Mouse (Mus musculus) spleen, postnatal 14 days (tissue): ENCODE results near the gene Samd7.

Source experiments
- DNase-seq, 2 experiments: peaks; one replicate each; pipeline ENCODE4 v3.0.0; 2021 to 2022; ENCODE audit warnings: low spot score in 2 of 2

Gene Samd7

DNA sequence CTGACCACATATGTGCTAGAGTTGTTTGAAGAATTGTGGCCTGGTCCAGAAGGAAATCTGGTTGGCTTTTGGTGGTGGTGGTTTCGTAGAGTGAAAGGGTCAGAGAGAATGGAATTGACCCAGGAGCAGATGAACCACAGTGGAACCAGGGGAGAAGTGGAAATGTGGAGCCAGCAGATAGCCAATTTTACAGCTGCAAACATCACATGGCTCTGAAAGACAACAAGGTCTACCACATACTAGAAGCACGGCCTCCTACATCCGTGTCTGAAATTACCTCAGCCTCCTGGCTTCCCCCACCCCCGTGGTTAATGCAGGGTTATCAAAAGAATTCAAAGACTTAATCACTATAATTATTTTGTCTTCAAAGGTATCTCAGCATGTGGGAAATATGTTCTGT is 18.8 kb downstream of the Samd7 start:
- peak in 1 of 2 experiments; percentile 9 for DNase-seq

DNA sequence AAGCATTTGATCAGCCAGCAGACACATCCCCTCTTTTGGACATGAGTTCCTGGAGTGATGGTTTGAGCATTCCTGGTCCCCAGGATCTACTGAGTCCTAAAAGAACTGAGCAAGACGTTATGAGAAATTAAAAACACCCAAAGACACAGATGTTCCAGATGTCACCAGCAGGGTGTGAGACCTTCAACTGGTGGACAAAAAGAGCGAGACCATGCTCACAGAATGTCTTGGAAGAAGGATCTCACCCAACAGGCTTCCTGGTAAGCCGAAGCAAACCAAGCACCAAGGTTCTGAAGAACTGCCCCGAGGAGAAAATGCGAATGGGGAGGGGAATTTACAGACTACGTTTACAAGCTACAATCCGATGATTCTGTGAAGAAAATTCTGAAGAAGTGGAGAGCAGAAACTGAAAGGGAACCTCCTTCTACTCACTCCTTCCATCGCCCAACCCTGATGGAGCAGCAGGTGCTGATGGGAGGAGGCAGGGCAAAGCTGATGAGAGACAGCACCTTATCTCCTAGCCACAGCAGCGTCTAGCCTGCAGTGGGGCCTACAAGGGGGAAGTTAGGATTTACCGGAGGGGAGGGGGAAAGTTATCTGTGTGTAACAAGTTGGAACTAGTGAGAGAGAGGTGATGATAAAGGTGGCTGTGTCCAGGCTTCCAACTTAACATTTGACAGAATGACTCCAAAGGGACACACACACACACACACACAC is 19.4 kb downstream of the Samd7 start:
- DNase-seq: peak; percentile 60 to 69

DNA sequence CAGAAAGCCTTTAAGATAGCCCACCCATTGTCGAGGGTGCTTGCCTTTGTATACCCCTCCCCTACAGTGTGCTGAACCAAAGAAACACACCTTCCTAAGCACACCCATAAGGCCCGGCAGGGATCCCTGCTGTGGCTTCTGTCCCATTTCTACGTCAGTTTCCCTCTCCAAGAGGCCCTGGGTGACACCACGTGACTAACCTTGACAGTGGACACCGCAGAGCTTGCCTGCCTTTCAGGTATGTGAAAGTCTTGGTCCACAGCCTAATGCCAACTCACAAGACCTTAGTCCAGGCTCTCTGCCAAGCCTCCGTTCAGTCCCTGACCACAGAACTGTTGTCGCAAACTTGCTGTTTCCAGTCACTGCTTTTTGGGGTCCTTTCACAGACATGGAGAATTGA is 20.1 kb downstream of the Samd7 start:
- DNase-seq: peak; percentile 9 to 15

DNA sequence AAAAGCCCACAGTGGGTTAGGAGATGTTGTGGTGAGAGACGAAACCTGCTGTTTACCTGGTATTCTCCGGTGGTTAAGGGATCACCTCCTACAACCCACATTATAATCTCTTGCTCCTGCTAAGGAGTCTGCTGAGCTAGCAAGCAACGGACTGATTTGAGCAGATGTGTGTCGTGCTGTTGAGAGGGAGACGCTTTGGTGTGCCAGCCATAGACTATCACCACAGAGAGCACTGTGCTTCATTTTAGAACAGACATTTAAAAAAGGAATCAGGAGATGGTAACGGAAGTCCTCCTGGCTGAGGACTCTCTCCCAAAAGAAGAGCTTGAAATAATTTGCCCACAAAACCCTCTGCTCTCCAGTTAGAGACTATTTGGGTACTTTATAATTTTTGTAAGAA is 21.2 kb downstream of the Samd7 start:
- DNase-seq: no peak

DNA sequence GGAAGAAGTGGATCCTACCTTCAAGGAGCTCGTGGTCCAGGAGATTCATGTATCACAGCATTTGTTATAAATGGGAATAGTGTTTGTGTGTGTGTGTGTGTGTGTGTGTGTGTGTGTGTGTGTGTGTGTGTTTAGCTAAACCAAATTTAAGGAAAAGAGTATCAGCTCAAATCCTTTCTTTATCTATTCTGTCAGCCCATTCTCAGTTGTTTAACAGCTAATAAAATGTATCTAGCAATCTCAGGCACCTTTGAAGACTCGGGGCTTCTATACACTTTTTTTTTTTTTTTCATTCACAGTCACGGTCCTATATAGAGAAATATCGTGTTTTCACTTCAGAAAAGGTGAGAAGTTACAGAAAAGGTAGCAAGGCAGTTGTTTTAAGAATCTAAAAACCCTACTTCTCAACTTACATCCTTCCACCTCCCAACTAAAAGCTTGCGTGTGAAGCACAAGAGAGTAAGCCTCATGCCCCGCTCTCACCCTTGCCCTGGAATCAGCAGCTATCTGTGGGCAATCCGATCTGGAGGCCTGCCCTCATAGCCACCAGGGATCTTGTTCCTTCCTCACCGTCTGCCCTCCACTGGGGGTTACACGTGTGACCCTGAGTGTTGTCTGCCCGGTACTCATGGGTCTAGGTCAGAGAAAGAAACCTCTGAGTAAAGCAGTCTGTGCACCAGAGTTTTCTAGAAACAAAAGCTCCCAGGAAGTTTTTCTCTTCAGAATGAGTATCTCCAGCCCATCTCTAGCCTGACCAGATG is 23.8 kb downstream of the Samd7 start:
- no peak for DNase-seq

DNA sequence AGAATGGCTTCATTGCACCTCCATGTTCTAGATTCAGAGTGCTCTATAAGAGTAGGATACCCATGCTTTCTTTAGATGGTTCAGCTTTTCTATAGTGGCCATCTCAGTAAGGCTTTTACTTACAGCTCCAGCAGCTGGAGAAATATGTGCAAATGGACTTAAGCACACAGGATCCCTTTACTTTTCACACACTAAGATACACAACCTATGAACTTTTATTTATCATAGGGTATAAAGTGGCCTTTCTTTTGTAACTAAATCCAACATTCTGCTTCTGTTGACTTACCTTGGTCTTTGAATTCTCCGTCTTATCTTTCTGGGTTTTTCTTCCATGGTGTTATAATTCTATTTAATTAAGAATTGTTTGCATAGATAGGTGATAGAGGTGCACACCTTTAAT is 25.5 kb downstream of the Samd7 start:
- no peak for DNase-seq

DNA sequence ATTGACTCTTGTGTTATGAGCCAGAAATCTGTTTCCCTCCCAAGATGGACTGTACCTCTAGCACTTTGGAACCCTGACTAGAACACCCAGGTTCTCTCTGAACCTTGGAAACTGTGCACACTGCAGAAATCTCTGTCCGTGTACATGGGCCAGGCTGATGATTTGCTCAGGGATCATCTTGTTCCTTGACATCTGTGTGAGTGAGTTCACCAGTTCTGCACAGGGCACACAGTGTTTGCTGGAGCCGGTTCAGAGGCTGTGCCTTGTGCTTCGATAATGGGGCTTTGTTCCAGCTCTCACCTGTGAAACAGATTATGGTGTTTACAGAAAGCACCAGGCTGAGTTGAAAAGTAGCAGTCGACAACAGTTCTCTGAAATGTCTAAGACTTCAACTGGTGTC is 26.5 kb downstream of the Samd7 start:
- DNase-seq: no peak

DNA sequence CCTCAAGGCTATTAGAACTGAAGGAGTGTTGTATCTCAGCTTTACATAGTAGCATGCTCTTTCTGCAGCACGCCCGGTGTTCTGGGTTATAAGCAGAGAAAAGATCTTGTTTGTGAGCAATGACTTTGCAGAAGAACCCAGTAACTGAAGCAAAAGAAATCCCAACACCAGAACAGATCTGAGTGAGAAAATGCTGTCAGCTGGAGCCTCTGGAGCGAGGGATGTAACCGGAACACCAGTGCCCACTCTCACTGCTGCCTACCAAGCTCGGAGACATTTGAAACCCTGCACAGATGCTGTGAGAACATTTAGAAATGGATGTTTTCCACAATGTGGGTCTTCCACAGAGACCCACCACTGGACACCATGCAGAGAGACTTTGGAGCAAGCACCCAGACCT is 28.6 kb downstream of the Samd7 start:
- no peak for DNase-seq

DNA sequence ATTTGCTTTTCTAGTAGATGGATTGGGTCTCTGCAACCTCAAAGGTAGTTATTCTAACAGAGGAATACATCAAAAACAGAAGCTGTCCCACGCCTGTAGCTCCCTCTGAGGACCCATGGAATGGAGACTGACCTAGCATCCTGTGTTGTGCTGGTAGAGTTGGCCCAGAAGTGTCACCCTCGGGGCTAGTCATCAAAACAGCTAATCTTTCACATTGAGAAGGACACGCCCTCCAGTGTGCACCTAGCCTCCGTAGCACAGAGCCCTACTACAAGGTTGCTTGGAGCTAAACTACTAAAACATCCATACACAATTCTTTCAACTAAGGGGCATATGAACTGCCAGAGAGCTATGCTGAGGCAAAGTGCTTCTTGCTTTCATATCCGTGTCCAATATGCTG is 31.9 kb downstream of the Samd7 start:
- DNase-seq: no peak

DNA sequence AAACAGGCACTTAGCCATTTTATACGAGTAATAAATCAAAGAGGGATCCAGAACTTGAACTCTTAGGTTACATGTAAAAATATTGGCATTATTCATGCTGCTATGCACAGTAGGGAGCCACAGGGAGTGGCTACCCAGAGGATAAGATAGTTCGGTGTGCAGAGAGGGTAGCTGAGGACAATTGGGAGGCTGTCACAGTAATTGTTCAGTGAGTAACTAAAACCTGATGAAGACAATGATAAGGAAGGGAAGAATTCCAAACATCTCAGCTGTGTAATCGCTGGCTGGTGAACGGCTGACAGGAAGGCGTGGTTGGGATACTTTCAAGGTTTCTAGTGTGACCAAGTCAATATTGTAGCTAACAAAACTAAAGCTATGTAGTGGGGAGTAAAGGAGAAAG is 42.4 kb downstream of the Samd7 start:
- no peak for DNase-seq

DNA sequence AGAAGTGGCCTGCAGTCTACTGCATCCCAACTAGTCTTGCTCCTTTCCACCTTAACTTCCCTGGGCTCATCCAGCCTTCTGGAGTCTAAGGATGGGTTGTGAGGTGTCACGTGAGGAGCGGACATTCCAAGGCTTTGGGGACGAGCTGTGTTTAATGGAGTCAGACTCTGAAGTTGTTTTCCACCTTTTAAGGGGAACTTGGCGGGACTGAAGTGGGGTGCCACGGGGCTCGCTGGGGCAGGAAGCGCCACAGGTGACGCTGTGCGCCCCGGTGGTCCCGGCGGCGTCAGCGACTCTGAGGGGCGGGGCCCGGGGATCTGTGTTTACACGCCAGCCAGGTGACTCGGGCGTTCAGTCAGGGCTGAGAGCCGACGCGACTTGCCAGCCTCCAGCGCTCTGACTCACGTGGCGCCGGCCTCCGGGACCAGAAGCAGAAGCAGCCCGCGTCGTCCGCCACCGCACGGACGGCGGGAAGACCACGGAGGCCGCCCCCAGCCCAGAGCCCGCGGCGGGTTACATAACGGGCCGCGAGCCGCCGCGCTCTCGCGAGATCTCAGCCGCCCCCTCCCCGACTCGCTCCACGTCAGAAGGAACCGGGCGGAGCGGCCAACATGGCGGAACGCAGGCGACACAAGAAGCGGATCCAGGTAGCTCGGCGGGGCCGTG is 46.8 kb downstream of the Samd7 start, which contains the start of gene Sec62:
TSS of gene Sec62 (plus strand) at position 139 of the 666 bp plus-strand sequence.
- peak; percentile 88 to 91 for DNase-seq

DNA sequence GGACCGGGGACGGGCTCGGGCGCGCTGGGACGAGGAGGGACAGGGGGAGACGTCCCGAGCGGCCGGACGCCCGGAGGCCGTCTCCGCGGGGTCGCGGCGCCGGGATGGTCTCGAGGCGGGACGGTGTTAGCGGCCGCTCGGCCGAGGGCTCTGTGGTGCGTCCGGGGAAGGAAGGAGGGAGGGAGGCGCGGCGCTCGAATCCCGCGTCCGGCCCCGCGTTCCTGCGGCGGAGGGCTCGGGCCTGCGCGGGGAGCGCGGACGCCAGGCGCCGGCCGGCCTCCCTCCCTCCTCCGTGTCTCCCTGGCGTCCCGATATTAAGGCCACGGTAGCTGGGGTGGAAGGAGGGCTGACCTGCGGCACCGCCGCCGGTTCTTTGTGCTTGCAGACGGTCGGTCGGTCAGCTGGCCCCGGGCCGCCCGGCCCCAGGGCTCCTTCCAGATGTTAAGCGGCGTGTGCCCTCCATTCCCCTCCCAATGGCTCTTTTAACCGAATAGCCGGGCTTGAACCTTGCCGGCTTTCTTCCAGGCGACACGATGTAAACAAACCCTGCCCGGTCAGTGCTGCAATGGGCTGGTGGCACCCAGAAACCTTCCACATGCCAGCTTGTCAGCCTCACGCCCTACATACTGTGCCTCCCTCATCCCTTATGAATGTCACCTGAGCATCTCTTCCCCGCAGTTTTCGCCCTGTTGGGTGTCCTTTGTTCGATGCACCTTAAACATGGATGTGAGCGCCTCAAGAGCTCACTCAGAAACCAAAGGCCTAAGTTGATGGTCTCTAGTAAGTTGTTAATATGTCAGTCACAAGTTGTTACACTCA is 47.5 kb downstream of the Samd7 start:
- DNase-seq: peak; percentile 18 to 22

DNA sequence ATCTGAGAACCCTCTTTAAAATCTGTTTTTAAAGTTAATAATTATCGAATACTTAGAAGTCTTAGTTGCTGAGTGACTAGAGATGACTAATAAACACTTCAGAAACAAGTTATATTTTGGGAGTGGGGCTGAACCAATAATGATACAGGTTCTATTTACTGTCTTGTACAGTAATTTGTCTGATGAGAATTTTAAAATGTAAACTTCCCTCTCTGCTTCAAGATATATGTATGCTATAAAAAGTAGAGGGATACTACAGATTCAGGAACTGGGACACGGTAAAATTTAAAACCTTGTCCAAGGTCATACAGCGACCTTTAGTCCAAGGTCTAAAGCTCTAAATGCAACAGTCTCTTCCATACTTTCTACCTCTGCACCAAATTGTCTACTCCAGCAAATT is 56.1 kb downstream of the Samd7 start:
- DNase-seq: no peak

DNA sequence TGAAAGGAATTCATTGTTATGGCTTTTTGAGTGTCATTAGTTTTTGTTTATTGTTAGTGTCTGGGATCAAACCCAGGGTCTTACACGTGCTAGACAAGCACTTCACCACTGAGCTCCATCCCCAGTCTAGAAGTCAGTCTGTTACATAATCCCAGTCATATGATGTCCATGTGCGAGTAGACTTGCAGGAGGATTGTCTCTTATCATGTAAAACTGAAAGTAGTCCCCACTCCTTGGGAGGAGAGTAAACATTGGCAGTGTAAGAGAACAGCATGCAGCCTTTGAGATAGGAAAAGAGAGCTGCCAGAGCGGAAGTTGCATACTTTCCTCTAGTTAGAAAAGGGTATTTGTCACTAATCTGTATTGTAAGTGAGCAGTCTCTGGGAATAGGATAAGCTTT is 66.8 kb downstream of the Samd7 start:
- no peak for DNase-seq
